Mouse (Mus musculus) right cerebral cortex, postnatal 36 days (tissue): ENCODE measurements around the gene Osbp2.

ENCODE experiments used
- DNase-seq, 2 experiments: peaks; one replicate each; pipeline ENCODE4 v3.0.0; 2022; ENCODE audit warnings: low spot score in 2 of 2, mixed read lengths in 1 of 2

Osbp2 gene

GRCm38 (mm10) chr11:3823378-3823777 is 40.3 kb downstream of the Osbp2 start:
- DNase-seq = no peak

GRCm38 (mm10) chr11:3817986-3818758 is 45.5 kb downstream of the Osbp2 start:
- no peak for DNase-seq

GRCm38 (mm10) chr11:3815951-3816350 is 47.8 kb downstream of the Osbp2 start:
- DNase-seq = no peak

- no peak for DNase-seq
Observed at GRCm38 (mm10) chr11:3813340-3813739, 50.4 kb downstream of the Osbp2 start.

- DNase-seq = no peak
Observed at GRCm38 (mm10) chr11:3808162-3808561, 55.5 kb downstream of the Osbp2 start.

- peak in 1 of 2 experiments; percentile 42 for DNase-seq
Observed at GRCm38 (mm10) chr11:3805362-3805761, 58.3 kb downstream of the Osbp2 start.

- no peak for DNase-seq
Observed at GRCm38 (mm10) chr11:3804639-3805038, 59.1 kb downstream of the Osbp2 start.

GRCm38 (mm10) chr11:3802057-3802456 is 61.6 kb downstream of the Osbp2 start:
- no peak for DNase-seq

GRCm38 (mm10) chr11:3797631-3798215 is 66.0 kb downstream of the Osbp2 start:
- DNase-seq = peak; percentile 68 to 80

GRCm38 (mm10) chr11:3790736-3791135 is 73.0 kb downstream of the Osbp2 start:
- no peak for DNase-seq

GRCm38 (mm10) chr11:3789919-3790318 is 73.8 kb downstream of the Osbp2 start:
- DNase-seq = no peak

- peak; percentile 74 to 79 for DNase-seq
Observed at GRCm38 (mm10) chr11:3786564-3786963, 77.1 kb downstream of the Osbp2 start.

- no peak for DNase-seq
Observed at GRCm38 (mm10) chr11:3775263-3775644, 88.4 kb downstream of the Osbp2 start.

GRCm38 (mm10) chr11:3774463-3775262 is 89.0 kb downstream of the Osbp2 start:
- DNase-seq = no peak

- no peak for DNase-seq
Observed at GRCm38 (mm10) chr11:3773782-3774462, 89.8 kb downstream of the Osbp2 start.

GRCm38 (mm10) chr11:3773136-3773535 is 90.6 kb downstream of the Osbp2 start:
- no peak for DNase-seq

GRCm38 (mm10) chr11:3771348-3771747 is 92.4 kb downstream of the Osbp2 start:
- DNase-seq = no peak

- DNase-seq = no peak
Observed at GRCm38 (mm10) chr11:3767830-3768229, 95.9 kb downstream of the Osbp2 start.

GRCm38 (mm10) chr11:3766964-3767363 is 96.7 kb downstream of the Osbp2 start:
- no peak for DNase-seq

- DNase-seq = no peak
Observed at GRCm38 (mm10) chr11:3764352-3764751, 99.4 kb downstream of the Osbp2 start.

- DNase-seq = no peak
Observed at GRCm38 (mm10) chr11:3761775-3762501, 101.8 kb downstream of the Osbp2 start.
